Mouse (Mus musculus): ENCODE measurements around the gene Brinp3.

Brinp3 gene

DNA sequence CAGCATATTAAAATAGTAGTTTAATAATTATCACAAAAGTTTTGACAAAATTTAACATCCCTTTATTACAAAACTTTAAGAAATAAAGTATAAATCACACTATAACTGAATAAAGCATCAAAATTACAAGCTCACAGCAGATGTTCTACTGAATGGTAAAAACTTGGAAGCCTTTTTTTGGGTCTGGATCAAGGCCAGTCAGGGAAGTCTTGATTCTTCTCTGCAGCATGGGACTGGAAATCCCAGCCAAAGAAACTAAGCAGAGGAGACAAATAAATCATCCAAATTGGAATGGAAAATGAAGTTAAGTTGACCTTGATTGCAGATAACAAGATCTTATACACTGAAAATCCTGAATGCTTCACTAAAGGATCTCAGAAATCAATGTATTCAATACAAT, 298.3 kb downstream of the Brinp3 start:
- no peak for DNase-seq (ENCODE audit: low read depth, low spot score)

DNA sequence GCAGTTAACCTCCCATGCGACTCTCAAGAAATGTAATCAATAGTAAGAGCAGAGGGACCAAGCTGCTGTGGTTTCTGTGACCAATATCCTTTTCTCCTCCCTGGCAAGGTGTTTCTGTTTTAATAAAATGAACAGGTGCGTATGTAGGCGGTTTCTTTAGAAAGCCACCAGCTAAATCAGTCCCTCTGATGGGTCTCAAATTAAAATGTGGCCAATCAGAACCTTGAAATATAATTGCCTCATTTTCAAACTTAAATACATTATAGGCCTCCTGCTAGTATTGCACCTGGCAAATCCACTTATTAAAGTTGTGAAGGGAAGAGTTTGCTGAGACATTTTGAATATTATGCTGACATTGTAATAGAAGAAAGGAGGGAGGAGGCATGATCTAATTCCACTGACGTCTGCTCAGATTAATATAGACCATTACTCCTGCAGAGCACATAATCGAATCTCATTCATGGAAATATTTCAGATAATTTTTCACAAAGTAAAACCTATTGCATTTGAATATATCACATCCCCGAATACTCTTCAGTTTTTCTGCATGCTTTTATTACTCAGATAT, 305.5 kb downstream of the Brinp3 start:
- no peak for DNase-seq (ENCODE audit: low read depth, low spot score)

- no peak for DNase-seq (ENCODE audit: low read depth, low spot score)
These were observed 307.3 kb downstream of the Brinp3 start for GRCm38 (mm10) chr1:146801821-146802220.

GRCm38 (mm10) chr1:146807765-146808164, 313.2 kb downstream of the Brinp3 start:
- DNase-seq (ENCODE audit: low read depth, low spot score) = no peak

DNA sequence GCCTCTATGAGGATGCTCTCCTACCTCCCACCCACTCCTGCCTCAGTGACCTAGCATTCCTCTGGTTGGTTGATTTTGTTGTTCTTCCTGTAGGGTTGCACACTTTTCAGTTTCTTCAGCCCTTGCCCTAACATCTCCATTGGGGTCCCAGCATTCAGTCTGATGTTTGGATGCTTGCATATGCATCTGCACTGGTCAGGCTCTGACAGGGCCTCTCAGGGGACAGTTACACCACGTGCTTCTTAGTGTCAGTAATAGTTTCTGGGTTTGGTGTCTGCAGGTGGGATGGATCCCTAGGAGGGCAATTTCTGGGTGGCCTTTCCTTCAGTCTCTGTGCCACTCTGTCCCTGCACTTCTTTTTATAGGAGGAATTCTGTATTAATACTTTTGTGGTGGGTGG, 339.3 kb downstream of the Brinp3 start:
- no peak for DNase-seq (ENCODE audit: low read depth, low spot score)

DNA sequence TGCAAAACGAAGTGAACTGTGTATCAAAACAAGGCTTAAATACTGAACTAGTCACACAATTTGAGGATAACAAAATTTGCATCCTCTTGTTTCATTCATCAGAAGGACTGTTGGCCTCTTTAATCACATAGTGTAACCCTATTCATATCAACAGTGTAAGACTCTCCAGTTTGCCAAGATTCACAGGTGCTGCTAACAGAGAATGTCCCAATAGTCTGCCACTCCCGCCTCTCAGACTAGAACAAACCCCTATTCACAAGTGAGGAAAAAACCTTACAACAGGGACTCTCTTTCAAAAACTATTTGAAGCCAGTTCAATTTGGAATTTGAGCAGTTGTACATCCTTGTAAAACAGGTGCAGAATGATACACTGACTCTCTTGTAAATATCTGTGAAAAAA, 349.5 kb downstream of the Brinp3 start:
- no peak for DNase-seq (ENCODE audit: low read depth, low spot score)

GRCm38 (mm10) chr1:146848892-146849291, 354.3 kb downstream of the Brinp3 start:
- DNase-seq (ENCODE audit: low read depth, low spot score) = no peak

- DNase-seq (ENCODE audit: low read depth, low spot score) = no peak
These were observed 355.6 kb downstream of the Brinp3 start for GRCm38 (mm10) chr1:146850147-146850546.

- no peak for DNase-seq (ENCODE audit: low read depth, low spot score)
These were observed 404.1 kb downstream of the Brinp3 start for GRCm38 (mm10) chr1:146898636-146899035.

- DNase-seq (ENCODE audit: low read depth, low spot score) = no peak
These were observed 407.1 kb downstream of the Brinp3 start for GRCm38 (mm10) chr1:146901691-146902090.

- DNase-seq (ENCODE audit: low read depth, low spot score) = no peak
These were observed 445.2 kb downstream of the Brinp3 start for GRCm38 (mm10) chr1:146939463-146940389.
